Mouse (Mus musculus): ENCODE measurements around the gene Adad1.
A peak's percentile ranks its signal among the peaks of the same experiment; 100 is the strongest.

Adad1 gene

GRCm38 (mm10) chr3:37063406-37063805 lies at the start of gene Adad1:
Adad1 (plus strand) TSS chr3:37063527.
- DNase-seq = peak; percentile 7

DNA sequence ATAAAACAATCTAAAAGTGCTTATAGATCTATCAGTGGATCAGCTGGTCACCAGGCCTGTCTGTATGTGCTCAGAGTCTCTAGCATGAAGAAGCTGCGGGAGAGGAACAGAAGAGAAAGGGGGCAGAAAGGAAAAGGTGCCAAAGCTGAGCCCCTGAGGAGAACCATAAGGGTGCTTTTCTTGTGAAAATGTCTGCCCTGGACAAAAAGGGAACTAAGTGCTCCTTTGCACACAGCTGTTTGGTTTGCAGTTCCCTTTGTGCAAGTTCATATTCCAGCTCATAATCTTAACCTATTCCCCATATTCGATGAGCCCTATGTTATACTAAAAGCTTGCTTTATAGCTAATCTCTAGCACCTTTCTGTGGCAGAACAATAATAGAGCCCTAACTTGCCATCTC lies 25.3 kb upstream of the Adad1 start:
- DNase-seq = no peak

DNA sequence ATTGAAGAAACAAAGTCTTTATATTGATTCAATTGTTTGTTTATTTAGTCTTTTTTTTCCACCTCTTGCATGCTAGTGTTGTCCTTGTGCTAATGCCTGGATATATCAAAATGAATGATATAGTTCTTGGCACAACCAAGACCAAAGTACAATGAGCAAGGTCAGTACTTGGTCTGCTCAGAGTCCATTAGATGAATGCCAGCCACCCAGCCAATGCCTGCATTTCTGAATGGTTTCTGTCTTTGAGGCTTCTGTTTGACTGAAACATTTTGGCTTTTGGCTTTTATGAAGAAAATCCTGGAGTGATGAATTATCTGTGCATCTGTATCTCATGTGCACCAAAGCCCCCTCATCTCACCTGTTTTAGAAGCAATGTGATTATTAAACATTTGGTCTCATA lies 23.5 kb upstream of the Adad1 start:
- peak; percentile 23 for DNase-seq

- no peak for DNase-seq
Observed at GRCm38 (mm10) chr3:37051491-37051890, 11.8 kb upstream of the Adad1 start.

DNA sequence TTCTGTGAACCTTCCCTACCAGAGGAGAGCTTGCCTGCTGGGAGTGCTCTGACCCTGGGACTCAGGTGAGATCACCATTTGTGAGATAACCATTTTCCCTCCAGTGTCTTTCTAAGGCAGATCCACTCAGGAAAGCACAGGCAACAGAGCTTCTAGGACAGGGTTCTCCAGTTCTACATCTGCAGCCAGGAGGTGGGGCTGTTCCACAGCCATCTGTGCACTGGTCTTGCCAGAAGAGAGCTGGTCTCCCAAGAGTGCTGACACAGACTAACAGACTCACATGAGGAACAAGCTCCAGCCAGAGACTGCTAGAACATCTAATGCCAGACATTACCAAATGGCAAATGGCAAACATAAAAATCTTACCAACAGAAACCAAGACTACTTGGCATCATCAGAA lies 9.9 kb downstream of the Adad1 start:
- DNase-seq = peak; percentile 80

DNA sequence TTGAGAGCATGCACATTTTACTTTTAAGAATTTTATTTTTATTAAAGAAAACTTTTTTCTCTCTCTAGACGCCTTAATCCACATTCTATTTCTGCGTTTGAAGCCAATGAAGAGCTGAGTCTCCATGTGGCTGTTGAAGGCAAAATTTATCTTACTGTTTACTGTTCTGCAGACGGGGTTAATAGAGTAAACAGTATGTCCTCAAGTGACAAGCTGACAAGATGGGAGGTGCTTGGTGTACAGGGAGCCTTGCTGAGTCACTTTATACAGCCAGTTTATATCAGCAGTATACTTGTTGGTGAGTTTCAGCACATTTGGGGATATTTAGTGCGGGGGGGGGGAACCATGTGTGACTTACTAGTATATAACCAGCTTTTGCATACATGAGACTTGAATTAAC lies 21.5 kb downstream of the Adad1 start:
- no peak for DNase-seq

- DNase-seq = no peak
Observed at GRCm38 (mm10) chr3:37090721-37091120, 27.4 kb downstream of the Adad1 start.

DNA sequence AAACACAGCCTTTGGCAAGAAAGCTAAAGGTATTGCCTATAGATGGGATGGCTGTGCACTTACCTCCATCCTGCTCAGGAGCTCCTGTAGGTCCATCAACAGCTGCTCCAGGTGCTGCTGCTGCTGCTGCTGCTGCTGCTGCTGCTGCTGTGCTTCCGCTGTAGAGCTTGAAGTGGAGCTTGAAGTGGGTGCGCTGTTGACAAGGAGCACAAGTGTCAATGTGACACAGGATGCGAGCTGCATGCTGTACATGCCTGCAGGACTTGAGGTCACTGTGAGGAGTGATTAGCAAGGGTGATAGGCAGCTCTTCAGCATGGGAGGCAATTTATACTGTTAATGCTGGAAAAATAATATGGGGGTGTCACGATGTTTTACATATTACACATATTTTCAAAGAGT lies 62.3 kb downstream of the Adad1 start, which contains the start of gene Il2:
Gene Il2 (minus strand): TSS at position 305 of the 400 bp plus-strand sequence.
- no peak for DNase-seq

DNA sequence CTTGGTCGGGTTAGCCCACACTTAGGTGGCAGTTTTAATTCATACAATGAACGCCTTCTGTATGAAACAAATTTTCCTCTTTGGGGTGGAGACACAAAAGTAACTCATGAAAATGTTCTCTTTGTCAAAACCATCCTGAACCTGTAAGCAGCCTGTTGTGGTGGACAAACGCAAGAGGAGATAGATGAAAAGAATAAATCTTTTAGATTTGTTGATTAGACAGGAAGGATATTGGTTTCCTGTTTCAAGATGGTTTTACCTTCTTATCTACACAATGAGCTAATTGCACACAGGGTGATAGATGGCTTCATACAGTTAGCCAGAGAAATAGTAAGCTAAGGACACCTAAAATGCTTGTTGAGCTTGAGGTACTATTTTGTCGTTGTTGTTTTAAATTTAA lies 62.8 kb downstream of the Adad1 start:
- no peak for DNase-seq

DNA sequence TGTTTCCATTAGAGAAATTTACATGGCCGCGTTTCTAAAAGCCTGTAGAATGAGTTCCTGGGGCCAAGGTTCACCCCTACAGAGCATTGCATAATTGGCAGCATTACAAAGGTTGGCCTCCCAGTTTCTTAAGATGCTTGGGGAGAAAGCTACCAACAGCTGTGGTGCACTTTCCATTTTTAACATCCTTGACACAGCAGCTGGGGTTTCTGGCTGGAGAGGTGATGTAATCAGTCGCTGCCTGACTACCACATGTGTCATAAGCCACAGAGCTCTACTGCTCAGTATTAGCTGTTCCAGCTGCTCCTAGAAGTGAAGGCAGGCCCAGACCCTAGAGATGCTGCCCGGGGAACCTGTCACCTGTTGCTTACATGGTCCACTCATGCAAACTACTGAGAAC lies 64.9 kb downstream of the Adad1 start:
- peak; percentile 27 for DNase-seq

DNA sequence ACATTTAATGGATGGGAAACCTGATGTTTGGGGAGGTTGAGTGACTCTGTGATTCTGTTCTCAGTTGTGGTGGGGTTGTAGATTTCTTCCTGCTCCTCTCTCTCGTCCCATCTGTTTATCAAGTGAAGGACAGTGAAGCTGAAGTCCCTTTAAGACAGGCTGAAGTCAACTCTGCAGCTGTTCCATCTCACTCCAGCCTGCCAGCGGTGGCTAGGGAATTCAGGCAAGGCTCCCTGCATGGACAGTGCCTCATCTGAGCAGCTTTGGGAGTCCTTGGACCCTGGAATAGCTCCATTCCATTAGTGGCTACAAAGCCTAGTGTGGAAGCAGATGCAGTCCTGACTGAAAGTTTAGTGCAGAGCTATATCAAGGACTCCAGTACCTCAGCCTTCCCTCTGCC lies 65.7 kb downstream of the Adad1 start:
- DNase-seq = peak; percentile 38

- DNase-seq = no peak
Observed at GRCm38 (mm10) chr3:37137231-37137630, 73.9 kb downstream of the Adad1 start.

DNA sequence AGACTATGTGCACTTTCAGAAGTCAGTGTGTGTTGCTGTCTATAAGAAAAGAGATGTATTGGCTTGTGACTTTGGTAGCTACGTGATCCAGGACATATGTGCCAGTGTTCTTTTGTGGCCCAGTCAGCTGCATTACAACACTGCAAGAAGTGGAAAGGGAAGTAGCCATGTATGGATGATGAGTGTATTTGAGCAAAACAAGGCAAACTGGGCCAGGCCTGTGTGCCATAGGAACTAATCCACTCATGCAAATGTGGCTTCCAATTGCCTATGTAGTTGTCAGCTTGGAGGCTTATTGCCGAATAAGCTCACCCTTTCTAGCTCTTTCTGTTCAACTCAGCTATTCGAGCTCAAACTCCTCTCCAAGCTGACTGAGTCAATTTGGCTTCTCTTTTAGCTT lies 75.9 kb downstream of the Adad1 start:
- DNase-seq = no peak

- no peak for DNase-seq
Observed at GRCm38 (mm10) chr3:37140168-37140906, 77.0 kb downstream of the Adad1 start.

GRCm38 (mm10) chr3:37141827-37142226 lies 78.5 kb downstream of the Adad1 start:
- no peak for DNase-seq

DNA sequence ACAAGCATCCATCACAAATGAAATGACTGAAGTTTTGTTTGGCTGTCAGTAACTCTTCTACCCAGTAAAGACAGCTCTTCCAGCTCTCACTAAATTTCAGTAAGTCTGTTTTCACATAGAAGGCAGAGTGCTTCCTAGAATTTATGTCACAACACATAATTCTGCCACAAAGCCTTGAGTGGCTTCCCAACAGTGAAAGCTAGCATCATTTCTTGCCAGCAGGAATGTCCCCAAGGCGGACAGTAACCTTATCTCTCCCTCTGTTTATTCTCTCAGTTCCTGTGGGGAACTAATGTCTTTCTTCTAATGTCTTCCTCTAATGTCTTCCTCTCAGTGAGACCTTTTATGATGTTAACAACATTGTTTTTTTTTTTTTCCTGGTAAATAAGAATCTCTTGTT lies 81.7 kb downstream of the Adad1 start:
- DNase-seq = no peak

DNA sequence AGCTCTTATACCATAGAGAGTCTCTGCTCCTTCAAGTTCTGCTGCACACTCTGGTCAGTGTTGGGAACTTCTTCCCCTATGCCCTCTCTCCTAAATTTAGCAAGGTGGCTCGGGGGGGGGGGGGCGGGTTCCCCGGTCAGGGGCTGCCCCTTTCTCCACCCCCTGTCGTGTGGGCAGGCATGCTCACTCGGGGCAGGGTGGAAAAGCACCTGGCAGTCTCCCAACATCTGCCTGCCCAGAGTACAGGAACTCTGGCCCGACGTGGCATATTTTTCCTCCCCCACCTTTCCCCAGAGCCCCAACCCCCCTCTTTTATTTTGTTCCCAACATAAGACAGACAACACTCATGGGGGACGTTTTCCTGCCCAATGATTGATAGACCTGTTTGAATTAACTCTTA lies 83.1 kb downstream of the Adad1 start:
- DNase-seq = peak; percentile 65

DNA sequence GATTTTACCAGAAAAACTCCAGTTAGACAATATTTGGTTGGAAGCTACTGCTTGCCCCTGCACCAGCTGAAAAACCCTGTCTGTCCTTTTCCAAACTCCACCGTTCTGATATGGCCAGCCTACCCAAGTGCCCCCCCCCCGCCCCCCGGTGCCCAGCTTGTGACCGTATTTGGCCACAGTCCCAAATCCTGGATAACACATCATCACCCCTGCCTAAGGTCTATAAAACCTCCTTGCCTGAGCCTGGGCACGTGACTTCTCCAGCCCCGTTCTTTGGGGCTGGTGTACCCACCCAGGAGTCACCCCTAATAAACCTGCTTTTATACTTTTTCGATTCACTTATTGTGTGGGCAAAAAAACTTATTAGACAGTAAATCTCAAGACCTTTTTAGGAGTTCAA lies 83.5 kb downstream of the Adad1 start:
- no peak for DNase-seq

- no peak for DNase-seq
Observed at GRCm38 (mm10) chr3:37152274-37152673, 88.9 kb downstream of the Adad1 start.

GRCm38 (mm10) chr3:37153004-37153403 lies 89.7 kb downstream of the Adad1 start:
- no peak for DNase-seq

DNA sequence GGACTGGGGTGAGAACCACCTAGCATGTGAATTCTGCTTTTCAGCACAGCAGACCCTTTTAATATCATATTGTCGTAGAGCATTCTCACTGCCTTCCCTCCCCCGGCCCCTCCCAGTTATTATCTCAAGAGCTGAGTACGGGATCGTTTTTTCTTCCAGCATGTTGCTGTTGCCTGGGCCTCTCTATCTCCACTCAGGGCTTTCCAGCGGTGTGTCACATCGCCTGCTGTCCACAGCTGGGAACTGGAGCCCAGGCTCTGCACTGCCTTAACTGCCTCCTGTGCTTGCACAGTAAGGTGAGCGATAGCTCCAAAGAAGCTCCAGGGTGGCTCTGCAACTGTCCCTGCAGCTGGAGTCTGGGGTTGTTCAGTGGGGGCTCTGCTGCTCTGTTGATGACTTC lies 91.1 kb downstream of the Adad1 start:
- DNase-seq = no peak

DNA sequence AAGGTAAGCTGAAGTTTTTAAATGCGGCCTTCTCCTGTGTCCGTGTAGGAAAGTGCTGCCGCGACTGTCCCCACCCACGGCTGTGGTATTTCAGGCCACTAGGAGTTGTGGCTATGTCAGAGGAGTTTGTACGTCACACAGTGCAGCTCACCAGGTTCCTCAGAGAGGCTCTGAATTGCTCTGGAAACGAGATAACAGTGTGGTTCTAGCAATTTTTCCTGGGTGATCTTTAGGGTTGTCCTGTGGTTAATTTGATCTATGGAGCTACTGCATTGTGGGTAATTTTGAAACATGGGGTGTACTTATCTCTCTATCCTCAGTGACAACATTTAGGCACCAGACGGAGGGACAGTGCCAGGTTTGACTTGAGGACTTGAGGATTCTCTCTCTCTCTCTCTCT lies 93.8 kb downstream of the Adad1 start:
- DNase-seq = no peak

DNA sequence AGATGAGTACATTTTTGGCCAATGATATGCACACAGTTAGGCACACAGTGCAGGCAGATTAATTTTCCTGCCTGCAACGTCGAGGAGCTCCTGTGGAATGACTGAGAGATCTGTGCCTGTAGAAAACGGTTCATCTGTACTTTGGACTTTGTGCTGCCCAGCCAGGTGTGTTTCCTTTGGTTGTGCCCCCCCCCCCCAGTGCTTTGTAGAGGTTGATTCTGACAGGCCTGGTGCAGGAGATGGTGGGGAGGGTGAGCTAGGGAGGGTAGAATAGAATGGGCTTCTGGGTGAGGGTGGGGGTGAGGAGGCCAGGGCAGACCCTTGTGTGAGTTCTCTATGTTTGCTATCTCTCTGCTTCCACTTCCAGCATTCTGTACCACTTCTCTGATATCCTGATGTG lies 94.9 kb downstream of the Adad1 start:
- DNase-seq = no peak

DNA sequence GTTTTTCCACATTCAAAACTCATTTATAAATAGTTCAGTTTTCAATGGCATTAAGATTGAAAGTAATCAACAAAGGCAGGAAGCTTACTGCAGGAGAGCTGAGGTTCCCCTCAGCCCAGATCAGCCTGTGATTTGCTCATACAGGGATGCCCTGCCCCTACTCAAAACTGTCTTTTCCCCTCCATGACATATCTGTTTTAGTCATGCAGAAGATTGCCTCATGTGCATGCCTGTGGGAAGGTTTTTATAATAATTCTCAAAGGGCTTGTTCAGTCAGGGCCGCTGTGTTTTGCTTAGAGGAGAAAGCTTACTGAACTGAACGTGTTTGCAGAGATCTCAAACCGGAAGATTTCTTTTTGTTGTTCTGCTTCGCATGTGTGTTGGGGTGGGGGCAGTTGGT lies 97.8 kb downstream of the Adad1 start:
- no peak for DNase-seq

DNA sequence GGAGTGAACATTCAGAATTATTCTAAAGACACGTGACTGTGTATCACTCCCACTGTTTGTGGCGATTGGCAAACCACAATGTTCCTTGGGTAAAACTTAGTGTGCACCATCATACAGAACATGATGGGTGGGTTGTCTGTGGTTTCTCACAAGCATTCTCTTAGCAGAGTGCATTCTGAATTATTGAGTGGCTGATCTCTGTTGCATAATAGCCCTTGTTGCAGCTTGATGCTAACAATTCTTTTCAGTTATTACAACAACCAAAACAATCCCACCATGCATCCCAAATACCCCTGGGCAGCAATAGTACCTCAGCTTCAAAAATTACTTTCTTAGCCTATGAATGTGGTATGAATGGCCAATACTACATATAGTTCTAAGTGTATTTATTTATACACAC lies 106.0 kb downstream of the Adad1 start:
- DNase-seq = no peak

Data from kidney, postnatal 10 days (tissue).